Mouse (Mus musculus): ENCODE data around the gene Drd4.
"Not testable (repeated sequence)": the region's sequence is repeated elsewhere in the genome, so short reads cannot be mapped to it uniquely, and the experiment has no call there.

Gene Drd4

DNA sequence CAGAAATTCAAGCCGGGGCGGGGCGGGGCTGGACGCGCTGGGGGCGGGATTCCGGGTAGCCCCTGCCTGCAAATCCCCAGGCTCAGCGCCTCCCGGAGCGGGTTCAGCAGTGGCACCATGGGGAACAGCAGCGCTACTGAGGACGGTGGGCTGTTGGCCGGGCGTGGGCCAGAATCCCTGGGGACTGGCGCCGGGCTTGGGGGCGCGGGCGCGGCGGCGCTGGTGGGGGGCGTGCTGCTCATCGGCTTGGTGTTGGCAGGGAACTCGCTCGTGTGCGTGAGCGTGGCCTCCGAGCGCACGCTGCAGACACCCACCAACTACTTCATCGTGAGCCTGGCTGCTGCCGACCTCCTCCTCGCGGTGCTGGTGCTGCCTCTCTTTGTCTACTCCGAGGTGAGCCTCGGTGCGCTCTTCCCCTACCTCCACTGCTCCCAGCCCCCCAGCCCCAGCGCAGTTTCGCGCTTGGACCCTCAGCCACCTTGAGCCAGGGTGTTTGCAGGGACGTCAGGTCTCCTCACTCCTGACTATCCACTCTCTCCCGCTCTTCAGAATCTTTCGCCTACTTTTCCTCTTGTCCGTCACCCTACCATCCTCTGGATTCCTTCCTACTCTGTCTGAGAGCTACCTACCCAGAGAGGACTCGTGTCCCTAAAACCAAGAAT lies at the start of gene Drd4:
Gene Drd4 (plus strand): TSS at position 86 of the 662 bp plus-strand sequence.
- DNase-seq = no peak

DNA sequence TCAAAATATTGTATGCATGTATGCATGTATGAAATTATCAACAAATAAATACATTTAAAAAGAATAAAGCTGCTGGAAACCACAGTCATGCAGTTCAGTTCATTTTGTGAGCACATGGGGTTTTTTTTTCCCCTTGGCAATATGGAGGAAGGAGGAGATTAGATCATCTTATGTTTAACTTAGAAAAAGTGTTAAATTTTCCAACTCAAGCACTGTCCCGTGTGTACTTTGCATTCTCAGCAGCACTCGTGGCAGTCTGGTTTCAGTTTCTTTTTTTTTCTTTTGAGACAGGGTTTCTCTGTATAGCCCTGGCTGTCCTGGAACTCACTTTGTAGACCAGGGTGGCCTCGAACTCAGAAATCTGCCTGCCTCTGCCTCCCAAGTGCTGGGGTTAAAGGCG lies 41.3 kb upstream of the Drd4 start:
- not testable (repeated sequence) for DNase-seq

DNA sequence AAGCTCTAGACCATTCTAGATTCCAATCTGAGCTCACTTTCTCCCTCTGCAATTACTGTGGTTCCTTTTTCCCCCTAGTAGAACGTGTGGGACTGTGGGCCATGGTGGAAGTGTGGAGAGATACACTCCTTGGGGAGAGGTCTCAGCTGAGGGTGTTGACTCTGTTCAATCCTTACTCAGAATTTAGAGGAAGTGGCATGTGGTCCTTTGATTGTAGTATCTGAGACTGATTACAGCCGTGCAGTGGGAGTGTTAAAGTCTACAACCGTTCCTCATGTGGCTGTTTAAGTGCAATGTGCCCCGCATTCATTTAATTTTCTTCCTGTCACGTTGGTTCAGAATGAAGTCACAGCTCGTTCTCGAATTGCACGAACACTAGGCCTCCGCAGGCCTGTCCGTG lies 35.6 kb upstream of the Drd4 start:
- DNase-seq = no peak

DNA sequence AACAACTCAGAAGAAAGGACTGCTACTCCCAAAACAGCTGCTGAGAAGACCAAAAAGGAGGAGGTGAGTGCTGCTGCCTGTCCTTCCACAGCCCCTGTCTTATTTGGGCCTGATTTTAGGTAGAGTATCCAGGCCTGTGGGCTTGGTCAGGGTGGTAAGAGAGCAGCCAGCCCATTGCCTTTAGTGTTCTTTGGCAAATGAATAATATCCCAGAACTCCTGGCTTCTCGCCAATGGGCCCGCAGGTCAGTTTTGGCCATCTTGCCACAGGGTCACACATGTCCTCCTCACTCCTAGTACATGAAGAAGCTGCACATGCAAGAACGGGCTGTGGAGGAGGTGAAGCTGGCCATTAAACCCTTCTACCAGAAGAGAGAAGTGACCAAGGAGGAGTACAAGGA lies 30.3 kb upstream of the Drd4 start:
- no peak for DNase-seq

DNA sequence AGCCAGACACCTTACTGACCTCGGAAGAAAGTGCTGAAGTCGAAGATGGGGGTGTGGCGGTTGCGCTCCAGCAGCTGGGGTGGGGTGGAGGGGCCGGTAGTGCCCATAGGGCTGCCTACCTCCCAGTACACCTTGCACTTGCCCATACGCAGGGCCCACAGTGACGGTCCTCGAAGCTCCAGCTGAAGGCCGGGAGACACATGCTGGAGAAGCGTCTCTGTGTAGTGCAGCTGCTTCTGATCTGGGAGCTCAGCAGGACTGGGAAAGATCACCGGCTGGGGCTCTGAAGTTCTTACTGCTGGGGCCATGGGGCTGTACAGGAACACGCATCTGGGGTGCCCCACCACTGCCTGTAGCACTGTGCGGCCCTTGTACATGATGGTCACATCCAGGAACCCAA lies 28.2 kb upstream of the Drd4 start:
- no peak for DNase-seq

DNA sequence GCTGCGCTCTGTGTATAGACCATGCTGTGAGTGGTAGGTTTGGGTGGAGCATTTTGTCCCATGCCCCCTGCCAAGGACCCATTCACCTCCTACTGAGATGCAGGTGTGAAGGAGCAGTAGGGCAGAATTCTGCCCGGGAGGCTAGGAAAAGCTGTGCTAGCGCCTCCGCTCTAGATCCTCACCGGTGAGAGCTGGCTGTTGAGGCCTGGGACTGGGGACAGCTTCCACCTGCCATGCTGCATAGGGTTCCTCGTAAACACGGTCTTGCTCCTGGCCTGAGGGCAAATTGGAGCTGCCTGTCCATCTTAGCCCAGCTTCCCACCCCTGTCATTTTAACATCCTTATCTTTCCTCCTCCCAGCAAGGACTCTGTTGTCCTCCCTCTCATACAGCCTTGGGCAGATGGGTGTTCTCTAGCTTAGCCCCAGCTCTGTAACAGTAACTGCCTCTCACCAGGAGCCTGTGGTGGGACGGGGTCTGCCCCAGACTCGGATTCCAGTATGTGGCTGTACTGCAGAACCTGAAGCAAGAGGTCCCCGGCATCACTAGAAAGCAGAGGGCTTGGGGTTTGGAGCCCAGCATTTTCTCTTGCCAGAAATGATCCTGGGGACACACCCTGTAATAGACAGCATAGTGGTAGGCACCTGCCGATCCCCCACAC lies 27.6 kb upstream of the Drd4 start:
- no peak for DNase-seq

DNA sequence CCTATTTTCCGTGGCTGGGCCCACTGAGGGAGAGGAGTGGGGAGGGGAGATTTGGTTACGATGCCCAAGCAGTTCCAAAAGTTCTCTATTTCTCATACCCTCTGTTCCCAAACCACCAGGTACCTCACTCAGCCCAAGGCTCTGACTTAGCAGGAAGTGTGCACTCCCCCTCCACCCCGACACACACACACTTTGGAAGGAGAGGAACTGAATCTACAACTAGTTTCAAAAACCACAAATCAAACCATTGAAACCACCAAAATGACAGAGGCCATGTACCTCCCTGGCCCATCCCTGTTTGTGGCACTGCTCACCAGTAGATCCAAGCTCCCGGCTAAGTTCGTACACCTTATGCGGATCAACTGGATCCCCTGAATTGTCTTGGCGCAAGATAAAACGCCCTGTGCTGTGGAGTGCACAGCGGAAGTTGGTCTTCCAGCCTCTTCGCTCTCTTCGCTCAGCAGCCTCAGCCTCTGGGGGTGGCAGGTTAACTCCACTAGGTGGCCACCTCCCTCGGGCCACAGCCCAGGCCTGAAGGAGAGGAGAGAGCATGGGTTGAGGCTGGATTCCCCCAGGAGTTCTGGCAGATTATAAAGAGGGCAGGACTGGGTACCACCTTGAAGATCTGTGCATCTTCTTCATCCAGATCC lies 26.9 kb upstream of the Drd4 start:
- peak; percentile 52 for DNase-seq

DNA sequence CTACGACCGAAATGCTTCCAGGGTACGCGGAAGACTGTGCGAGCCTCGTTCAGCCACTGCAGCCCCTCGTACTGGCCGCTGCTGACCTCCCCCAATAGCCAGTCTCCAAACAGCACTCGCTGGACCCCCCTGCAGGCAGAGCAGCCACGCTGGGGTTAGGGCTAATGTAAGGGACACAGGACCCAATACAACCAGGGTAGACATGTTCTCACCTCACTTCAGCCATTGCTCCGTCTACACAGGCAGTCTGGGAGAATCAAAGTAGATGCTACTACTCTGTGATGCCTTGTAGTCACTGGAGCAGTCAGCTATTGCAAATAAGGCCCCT lies 26.4 kb upstream of the Drd4 start:
- no peak for DNase-seq

DNA sequence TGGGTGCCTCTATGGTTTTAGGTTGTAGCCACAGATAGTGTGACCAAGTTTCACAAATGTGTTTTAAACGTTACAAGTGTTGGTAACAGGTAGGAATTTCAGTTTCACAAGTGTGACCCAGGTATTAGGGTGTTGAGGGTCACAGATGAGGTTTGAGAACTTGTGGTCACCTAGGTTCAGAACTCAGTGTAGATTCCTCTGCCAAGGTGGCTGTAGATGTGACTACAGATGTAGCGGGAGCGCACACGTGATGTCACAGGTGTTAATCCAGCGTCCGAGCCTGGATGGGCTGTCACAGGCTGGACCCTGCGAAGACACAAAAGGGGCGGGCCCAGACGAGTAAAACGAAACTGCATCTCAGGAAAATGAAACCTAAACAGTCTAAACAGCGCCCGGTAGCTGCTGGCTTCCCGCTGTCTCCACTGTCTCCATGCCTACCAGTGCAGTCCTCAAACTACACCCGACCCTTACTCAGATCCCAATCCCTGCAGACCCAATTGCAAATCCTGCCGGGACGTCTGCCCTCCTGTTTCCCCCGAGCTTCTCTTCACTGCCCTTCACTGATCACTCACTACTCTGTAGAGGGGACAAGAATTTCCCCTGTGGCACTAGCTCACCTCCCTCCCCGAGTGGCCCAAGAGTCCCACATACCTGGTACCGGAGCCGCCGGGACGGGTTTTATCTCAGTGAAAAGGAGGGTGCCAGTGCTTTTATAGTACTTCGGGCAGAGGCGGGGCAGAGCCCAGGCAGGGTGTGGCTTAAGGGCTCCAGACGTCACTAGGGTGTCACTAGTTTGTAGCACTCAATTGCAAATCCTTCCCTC lies 25.9 kb upstream of the Drd4 start, which contains the start of gene Irf7:
Gene Irf7 (minus strand): TSS at position 743 of the 823 bp plus-strand sequence.
- peak; percentile 71 for DNase-seq

DNA sequence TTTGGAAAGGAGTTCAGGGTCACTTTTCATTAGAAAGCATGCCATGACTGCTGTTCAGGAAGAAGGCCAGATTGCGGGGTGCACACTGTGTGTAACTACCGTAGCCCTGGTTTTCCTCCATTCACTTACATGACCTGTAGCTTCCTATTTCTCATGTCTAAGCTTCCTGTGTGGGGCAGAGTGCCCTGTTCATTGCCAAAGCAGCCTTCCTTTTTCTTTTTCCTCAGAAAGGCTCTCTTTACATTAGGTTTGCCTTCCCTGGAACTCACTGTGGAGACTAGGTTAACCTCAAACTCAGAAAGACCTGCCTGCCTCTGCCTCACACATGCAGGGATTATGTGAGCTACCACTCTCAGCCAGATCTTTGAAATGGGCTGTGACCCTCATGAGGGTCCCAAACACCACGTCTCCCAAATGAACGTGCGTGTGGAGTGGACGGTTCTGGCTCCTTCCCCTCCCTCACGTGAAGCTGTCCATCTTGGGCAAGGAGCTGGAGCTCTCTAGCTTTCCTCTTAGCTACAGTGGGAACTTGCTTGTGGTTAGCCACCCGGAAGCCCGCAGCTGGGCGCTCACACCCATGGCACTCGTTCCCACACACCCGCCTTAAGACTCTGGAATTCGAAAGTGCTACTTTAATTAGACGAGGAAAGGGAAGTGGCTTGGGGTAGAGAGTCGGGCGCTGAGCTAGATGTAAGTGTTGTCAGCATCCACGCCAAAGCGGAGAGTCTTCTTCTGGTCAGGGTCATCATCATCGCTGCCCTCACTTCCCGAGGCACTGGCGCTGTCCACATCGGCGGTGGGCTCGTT lies 23.1 kb upstream of the Drd4 start:
- DNase-seq = peak; percentile 32

DNA sequence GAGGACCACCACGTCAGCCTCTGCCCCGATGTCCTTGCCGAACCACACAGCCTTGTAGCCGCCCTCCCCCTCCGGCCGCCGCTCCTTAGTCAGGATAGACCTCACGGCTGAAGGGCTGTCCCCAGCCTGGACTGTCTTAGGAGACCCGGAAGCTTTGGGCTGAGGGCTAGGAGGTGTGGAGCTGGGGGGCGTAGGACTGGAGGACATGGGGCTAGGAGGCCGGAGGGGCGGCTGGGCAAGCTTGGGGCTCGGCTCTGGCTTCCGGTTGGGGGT lies 22.6 kb upstream of the Drd4 start:
- DNase-seq = no peak

DNA sequence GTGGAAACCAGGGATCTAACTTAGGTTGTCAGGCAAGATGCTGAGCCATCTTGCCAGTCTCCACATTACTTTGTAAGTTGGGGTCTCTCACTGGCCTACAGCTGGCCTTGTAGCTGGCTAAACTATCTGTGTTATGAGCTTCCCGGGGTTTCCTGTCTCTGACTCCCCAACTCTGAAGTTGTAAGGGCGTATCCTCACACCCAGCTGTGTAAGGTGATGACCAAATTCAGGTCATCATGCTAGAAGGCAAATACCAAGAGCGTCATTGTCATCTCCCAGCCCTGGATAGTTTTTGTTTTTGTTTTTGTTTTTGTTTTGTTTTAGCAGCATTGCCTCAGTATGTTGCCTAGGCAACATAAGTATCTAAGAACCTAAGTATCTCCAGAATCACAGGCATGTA lies 21.2 kb upstream of the Drd4 start:
- no peak for DNase-seq

DNA sequence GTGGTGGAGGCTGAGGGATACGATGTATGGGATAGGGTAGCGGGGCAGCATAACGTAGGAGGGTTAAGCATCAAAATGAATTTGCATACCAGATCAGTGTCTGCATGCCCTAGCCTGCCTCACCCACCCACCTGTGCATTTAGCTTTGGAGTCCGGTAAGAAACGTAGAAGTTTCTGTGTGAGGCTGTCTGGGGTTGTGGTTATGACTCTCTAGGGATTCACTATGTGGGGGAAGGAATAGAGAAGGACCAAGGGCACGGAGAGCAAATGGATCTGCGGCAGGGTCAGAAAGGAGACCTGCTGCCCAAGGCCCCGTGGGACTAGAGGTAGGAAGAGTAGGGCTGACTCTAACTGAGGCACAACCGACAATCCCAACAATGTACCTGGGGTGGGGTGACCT lies 16.4 kb upstream of the Drd4 start:
- no peak for DNase-seq

DNA sequence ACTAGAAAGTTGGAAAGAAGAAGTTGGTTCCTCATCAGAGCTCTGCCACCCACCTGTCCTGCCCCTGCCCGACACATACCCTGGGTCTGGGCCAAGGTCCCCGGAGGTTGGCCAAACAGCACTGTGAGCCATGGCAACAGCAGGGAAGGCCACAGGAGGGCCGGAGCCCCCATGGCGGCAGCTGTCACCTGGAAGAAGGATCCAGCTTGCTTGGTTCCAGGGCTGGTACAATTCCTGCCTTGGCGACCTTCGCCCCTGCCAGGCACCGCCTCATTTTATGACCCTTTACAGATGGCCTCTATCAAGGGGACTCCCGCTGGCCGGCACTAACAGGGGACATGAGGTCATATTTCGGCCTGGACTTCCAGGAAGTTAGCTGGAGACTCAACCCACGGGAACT lies 15.3 kb upstream of the Drd4 start, which contains the start of gene Cdhr5:
Gene Cdhr5 (minus strand): TSS at position 241 of the 400 bp plus-strand sequence.
- DNase-seq = no peak

DNA sequence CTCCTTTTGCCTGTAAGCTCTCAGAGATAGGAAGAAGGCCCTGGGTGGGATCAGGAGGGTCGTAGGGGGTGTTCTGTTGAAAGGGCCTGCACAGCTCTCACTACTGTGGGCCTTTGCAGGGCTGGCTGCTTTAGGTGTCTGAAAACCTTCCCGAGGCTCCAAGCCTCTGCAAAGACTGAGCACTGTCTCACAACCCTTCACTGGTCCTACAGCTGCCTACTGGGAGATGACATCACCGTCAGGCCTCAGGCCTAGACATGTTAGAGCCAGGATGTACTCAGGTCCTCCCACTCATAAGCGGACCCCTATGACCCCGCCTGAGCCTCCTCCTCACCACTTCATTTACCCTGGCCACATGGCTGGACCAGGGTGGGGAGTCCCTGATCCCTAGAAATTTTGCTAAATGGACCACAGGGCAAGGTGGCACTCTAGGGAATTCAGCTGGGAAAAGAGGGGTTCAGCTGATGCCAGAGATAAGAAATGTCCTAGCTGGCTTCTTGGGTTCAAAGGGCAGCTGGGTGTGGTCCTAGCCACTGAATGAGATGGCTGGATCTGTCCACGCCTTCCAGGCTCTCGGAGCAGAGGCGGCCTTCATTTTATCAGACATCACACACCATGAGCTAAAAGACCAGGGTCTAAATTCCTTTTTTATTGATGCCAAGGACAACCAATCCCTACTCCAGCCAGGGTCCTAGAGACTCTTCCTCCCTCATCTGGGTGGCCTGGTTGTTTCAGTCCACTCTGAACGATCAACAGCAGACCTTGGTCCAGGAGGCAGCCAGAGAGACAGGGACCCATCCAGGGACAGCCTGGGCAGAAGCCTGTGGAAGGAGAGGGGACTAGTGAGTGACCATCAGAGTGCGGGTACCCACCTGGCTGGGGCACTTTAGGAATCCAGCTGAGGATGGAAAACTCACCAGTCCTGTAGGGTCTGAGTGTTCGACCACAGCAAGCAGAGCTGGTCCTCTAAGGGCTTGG lies 13.8 kb upstream of the Drd4 start:
- DNase-seq = no peak

DNA sequence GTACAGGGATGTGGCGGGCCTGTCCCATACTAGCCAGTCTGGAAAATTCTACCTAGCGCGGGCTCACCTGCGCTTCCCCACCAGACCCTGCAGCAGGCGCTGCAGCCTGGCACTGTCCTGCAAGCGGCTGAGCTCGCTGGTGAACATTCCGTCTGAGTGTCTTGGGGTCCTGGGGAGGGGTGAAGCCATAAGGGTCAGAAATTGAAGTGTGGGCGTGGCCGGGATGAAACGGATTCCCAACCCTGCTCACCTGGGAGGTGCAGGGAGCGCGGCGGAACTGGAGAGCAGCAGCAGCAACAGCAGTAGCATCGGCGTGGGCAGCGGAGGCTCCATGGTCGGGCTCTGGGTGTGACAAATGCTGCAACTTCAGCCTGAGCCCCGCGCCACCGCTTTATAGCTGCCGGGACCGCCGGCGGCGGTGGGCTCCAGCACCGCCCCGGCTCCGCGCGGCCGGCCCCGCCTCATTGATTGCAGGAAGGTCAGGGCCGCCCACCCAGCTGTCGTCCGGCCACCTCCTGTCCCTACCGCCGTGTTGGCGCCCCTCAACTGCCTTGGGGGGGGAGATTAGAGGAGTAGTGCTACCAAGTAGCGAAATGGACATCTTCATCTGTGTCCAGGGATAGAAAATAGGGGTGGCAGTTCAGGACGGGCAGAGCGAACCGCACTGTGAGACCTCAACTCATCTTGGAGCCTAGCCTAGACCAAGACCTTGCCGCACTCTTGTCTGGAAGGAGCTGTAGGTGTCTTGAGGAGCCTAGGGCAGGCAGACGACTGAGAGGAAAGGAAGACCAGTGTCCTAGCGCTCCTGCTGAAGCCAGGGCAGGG lies 12.8 kb upstream of the Drd4 start, which contains the start of gene Sct:
Gene Sct (minus strand): TSS at position 368 of the 825 bp plus-strand sequence.
- DNase-seq = no peak

DNA sequence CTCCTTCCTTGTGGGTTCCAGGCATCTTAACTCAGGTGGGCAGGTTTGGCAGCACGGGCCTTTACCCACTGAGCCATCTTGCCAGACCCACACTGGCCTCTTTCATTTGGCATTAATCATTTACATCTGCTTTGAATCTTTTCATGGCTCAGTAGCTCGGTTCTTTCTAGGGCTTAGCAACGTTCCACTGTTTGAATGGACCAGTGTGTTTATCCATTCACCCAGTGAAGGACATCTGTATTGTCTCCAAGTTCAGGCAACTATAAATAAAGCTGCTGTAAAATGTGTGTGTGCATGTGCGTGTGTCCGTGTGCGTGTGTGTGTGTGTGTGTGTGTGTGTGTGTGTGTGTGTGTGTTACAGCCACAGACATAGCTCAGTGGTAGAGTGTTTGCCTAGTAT lies 10.4 kb upstream of the Drd4 start:
- DNase-seq = no peak

DNA sequence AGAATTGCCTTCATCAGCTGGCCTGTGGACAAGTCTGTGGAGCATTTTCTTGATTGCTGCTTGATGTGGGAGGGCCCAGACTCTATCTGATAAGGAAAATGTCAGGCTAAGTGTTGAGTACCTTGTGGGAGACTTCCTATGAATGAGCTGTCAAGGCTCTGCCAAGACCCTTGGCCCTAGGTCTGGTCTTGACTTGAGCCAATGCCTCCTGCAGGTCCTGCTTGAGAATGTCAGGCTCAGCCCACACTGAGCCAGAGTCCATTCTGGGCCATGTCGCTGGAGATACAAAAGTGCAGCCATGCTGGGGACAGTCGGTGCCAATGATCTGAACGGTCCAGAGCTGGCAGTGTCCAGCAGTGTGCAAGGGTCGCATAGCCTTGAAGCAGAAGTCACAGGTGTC lies 9.1 kb upstream of the Drd4 start:
- DNase-seq = no peak

DNA sequence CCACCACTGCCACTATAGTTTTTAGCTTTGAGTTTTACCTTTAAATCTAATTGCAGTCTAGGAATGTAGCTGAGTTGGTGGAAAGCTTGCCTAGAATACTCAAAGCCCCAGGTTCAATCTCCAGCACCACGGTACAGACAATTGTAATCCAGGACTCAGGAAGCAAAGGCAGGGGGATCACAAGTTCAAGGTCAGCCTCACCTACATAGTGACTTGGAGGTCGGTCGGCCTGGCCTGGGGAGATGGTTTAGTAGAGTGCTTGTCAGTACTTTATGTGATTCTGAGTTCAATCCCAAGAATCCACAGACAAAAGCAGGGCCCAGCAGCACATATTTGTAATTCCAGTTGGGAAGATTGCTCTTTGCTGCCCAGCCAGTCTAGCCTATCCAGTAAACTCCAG lies 3.8 kb upstream of the Drd4 start:
- DNase-seq = no peak

DNA sequence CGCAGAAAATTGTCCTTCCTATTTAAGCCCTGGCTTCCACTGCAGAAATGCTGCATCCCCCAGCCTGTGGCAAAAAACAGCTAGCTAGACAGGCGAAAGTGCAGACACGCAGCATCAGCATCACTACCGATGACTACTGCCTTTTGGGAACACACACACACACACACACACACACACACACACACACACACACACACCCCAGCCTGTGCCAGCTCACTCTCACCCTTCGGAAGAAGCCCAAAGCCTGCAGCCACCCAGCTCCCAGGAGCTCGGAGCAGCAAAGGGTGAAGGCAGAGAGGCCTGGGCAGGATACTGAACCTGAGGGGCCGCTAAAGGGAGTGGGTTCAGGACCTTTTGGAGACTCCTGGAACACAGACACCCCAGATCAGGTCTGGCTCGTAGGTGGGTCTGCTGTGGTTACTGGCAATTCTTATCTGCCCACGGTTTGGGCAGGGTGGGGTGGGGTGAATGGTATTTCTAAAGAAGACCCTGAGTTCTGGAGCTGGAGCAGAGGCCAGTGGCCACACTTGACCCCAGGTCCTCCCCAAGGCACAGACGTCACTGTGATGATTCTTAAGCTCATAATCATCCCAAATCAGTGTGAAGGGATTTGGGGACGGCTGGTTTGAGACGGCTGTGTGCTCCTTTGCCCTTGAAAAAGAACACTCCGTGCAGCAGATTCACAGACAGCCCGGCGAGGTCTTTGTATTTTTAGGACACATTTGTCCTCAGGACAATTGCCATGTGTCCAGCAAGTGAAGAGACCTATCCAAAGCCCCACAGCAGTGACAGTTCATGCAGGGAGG lies 980 bp downstream of the Drd4 start:
- no peak for DNase-seq

All from lung, postnatal 14 days (tissue).